Mouse (Mus musculus) midbrain, postnatal 0 days (tissue): ENCODE data around the gene Tcp10c. TPM values are rescaled to one million over a fixed set of nuclear protein-coding genes. Genes with fewer than 3 reads are reported as not detected.
A peak's percentile ranks its signal among the peaks of the same experiment; 100 is the strongest.
"Not testable (repeated sequence)": the region's sequence is repeated elsewhere in the genome, so short reads cannot be mapped to it uniquely, and the experiment has no call there.

Experiments used
- ATAC-seq: fragments of 200-750 bp; cut with Nextera tagmentation; 2 replicates; pipeline ENCODE4 v1.8.0; 2017; ENCODE audit warnings: moderate number of reproducible peaks, mild to moderate bottlenecking, moderate TSS enrichment, moderate library complexity; ENCODE audit not compliant: low FRiP score
- DNase-seq: peaks from one replicate; pipeline ENCODE4 v3.0.0-alpha.2; 2015; ENCODE audit warnings: low spot score
- H3K27ac ChIP-seq: fragments of 300-500 bp; sonication (generic); 2 replicates; pipeline ENCODE4 v1.5.1; 2014; ENCODE audit warnings: low read depth, mild to moderate bottlenecking, low read length, mixed read lengths
- H3K27me3 ChIP-seq: fragments of 300-500 bp; sonication (generic); 2 replicates; pipeline ENCODE4 v1.6.1; 2014; ENCODE audit warnings: low read length, control low read depth, mixed read lengths; ENCODE audit not compliant: insufficient read depth
- H3K36me3 ChIP-seq: fragments of 300-500 bp; sonication (generic); 2 replicates; pipeline ENCODE4 v1.6.1; 2014; ENCODE audit warnings: low read length, control low read depth, mixed read lengths; ENCODE audit not compliant: insufficient read depth
- H3K4me1 ChIP-seq: fragments of 300-500 bp; sonication (generic); 2 replicates; pipeline ENCODE4 v1.6.1; 2014; ENCODE audit warnings: mild to moderate bottlenecking, control low read depth, antibody characterized with exemption, low read length, mixed read lengths; ENCODE audit not compliant: insufficient read depth
- H3K4me2 ChIP-seq: fragments of 300-500 bp; sonication (generic); 2 replicates; pipeline ENCODE4 v1.6.1; 2014; ENCODE audit warnings: low read depth, mild to moderate bottlenecking, low read length, mixed read lengths; ENCODE audit not compliant: poor library complexity, severe bottlenecking
- H3K4me3 ChIP-seq: fragments of 300-500 bp; sonication (generic); 2 replicates; pipeline ENCODE4 v1.5.1; 2014; ENCODE audit warnings: low read depth, mild to moderate bottlenecking, low read length, moderate library complexity
- H3K9ac ChIP-seq: fragments of 300-500 bp; sonication (generic); replicated peaks from 2 replicates; pipeline ENCODE4 v1.6.1; 2014; ENCODE audit warnings: mild to moderate bottlenecking, low read length, moderate library complexity, mixed read lengths; ENCODE audit not compliant: poor library complexity, severe bottlenecking
- H3K9me3 ChIP-seq: fragments of 300-500 bp; sonication (generic); 2 replicates; pipeline ENCODE4 v1.6.1; 2016; ENCODE audit warnings: low read length, control low read depth
- WGBS: fragments of 180-500 bp; shearing (Covaris S2); extraction: QIAGEN DNeasy Blood & Tissue Kit; methylation state at CpG from one replicate; pipeline ENCODE4 v1.1.7; 2014; 5-methylcytosine and 5-hydroxymethylcytosine counted together
- polyA plus RNA-seq: library from polyadenylated mRNA; unstranded; fragments of >200 nt; fragmentation: Nextera tagmentation; extraction: Ambion mirVana; gene quantifications from 2 replicates; pipeline ENCODE4 v1.2.1, GENCODE M21; 2015
- total RNA-seq: library from RNA; depleted of rRNA; stranded (reverse); fragments of >200 nt; gene quantifications from 2 replicates; pipeline ENCODE4 v1.2.3, GENCODE M21; 2014; rRNA removed

Tcp10c gene
- total and polyA plus RNA-seq, 2 experiments from 2014 or later = not detected

DNA sequence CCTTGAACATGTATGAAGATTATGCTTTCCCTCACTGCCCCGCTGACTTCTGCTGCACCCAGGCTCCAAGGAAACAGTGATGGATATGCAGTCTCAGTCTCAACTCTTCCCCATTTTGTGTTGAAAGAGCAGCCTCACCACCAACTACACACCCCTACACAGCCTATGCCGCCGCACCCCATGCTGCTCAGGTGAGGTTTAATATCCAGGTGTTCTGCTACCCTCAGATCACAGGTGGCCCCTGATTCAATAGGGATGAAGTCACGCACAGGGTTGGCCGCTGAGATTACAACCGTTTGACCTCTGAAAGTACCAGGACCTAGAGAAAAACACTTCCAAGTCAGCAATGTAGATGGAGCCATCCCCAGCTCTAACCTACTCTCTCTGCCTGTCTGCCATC is 69.9 kb downstream of the Tcp10c start:
- not testable (repeated sequence) for H3K9me3 ChIP-seq, H3K4me1 ChIP-seq, H3K27me3 ChIP-seq, H3K9ac ChIP-seq, H3K4me3 ChIP-seq, H3K27ac ChIP-seq, H3K36me3 ChIP-seq, DNase-seq, H3K4me2 ChIP-seq
- WGBS = 89% methylated on average over 6 of the region's 6 CpGs
- 0 out of 2 replicates have a peak, but pooled peaks have one; percentile 15 for ATAC-seq

DNA sequence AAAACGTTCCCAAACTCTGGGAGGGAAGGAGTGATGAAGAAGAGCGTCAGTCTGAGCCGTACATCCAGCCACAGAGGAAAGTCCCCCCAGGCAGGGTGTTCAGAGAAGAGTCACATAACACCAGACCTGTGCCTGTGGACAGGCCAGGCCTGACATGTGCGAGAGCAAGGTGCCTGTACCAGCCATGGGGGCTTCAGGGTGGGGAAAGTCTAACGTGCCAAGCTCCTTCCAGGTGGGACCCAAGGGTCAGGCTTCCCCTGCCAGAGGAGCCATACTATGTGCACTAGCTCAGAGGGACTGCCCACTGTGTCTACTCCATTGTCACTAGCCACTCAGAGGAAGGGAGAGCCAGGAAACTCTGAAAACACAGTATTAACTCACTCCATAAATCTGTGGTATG is 71.3 kb downstream of the Tcp10c start:
- DNase-seq, ATAC-seq, H3K9ac ChIP-seq, H3K4me3 ChIP-seq, H3K9me3 ChIP-seq, H3K4me1 ChIP-seq, H3K4me2 ChIP-seq, H3K27ac ChIP-seq, H3K27me3 ChIP-seq, H3K36me3 ChIP-seq: not testable (repeated sequence)
- WGBS = 75% methylated on average over 2 of the region's 5 CpGs

- not testable (repeated sequence) for H3K9me3 ChIP-seq, H3K4me3 ChIP-seq, DNase-seq, H3K27me3 ChIP-seq, H3K27ac ChIP-seq, ATAC-seq, H3K36me3 ChIP-seq, H3K4me2 ChIP-seq, H3K9ac ChIP-seq, H3K4me1 ChIP-seq
- WGBS = 84% methylated on average over 4 of the region's 6 CpGs
These were observed 72.1 kb downstream of the Tcp10c start for GRCm38 (mm10) chr17:13426508-13426907.

Other genes starting within 250 kb of the Tcp10c start
- gene Unc93a, start 222.8 kb upstream of the Tcp10c start, total RNA-seq = 0.14 TPM in 1 of 2 replicates, not detected in the other
- 0.05 and 0.17 TPM in 2 replicates for gene Unc93a, start 222.8 kb upstream of the Tcp10c start, polyA plus RNA-seq
- gene Smok2a, start 133.4 kb upstream of the Tcp10c start, total RNA-seq = not detected in 2 replicates
- gene Smok2a, start 133.4 kb upstream of the Tcp10c start, polyA plus RNA-seq = not detected in 2 replicates
- gene Smok2b, start 124.3 kb upstream of the Tcp10c start, total RNA-seq = not detected in 2 replicates
- gene Smok2b, start 124.3 kb upstream of the Tcp10c start, polyA plus RNA-seq = not detected in 2 replicates